Mouse (Mus musculus) CH12.LX (cell line): ENCODE measurements around the gene Ttbk1.

Experiments used
- CTCF ChIP-seq, 2 experiments: IDR thresholded peaks in 1 of 2; conservative IDR thresholded peaks in 1 of 2; 2 replicates each; pipeline ENCODE4 v1.5.1; 2011 to 2012; ENCODE audit warnings: low read depth in 2 of 2, low read length in 2 of 2, improper control_type of control experiment in 1 of 2, inconsistent platforms in 1 of 2, mild to moderate bottlenecking in 1 of 2, moderate library complexity in 1 of 2
- ELF1 ChIP-seq: IDR thresholded peaks from 2 replicates; pipeline ENCODE4 v1.6.1; 2014; ENCODE audit warnings: low read depth, mild to moderate bottlenecking, inconsistent platforms, low read length, improper control_type of control experiment
- EP300 ChIP-seq: IDR thresholded peaks from 2 replicates; pipeline ENCODE4 v1.6.1; 2011; ENCODE audit warnings: low read length, improper control_type of control experiment
- MAX ChIP-seq: IDR thresholded peaks from 2 replicates; pipeline ENCODE4 v1.6.1; 2011; ENCODE audit warnings: low read length, improper control_type of control experiment
- MXI1 ChIP-seq: IDR thresholded peaks from 2 replicates; pipeline ENCODE4 v1.6.1; 2011; ENCODE audit warnings: mild to moderate bottlenecking, low read depth, low read length, improper control_type of control experiment
- POLR2A ChIP-seq: IDR thresholded peaks from 2 replicates; pipeline ENCODE4 v1.6.1; 2011; ENCODE audit warnings: low read depth, mild to moderate bottlenecking, improper control_type of control experiment, low read length
- TBP ChIP-seq: conservative IDR thresholded peaks from 2 replicates; pipeline ENCODE4 v1.6.1; 2011; ENCODE audit warnings: low read depth, low read length, improper control_type of control experiment
- TCF12 ChIP-seq: IDR thresholded peaks from 2 replicates; pipeline ENCODE4 v1.6.1; 2014; ENCODE audit warnings: low read depth, mild to moderate bottlenecking, inconsistent platforms, low read length, improper control_type of control experiment
- USF2 ChIP-seq: conservative IDR thresholded peaks from 2 replicates; pipeline ENCODE4 v1.6.1; 2011; ENCODE audit warnings: low read depth, low read length, improper control_type of control experiment
- ZMIZ1 ChIP-seq: IDR thresholded peaks from 2 replicates; pipeline ENCODE4 v1.6.1; 2012; ENCODE audit warnings: low read depth, mild to moderate bottlenecking, inconsistent platforms, low read length, improper control_type of control experiment

DNA sequence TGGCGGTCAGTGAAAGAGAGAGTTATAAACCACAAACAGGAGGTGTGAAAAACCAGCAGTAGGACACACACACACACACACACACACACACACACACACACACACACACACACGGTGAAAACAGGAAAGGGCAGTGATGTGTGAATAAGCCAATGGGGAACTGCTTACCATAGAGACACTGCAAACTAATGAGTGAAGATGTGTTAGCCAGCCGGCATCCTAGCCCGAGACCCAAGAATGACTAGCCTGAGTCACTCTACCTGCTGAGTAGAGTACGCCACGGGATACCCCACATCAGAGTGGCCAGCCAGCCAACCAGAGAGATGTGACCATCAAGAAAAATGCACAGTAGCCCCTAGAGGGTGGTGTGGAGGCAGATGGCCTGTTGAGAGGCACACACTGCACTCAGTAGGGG is 3.0 kb downstream of the Ttbk1 start:
- no peak for TF ChIP-seq POLR2A
- peak in 1 of 2 experiments; percentile 46; a peak in 2 of 4 replicates for TF ChIP-seq CTCF (conservative IDR thresholded peaks at IDR 0.05 in 1 of 2, IDR thresholded peaks at IDR 0.05 in 1 of 2; ENCODE audit: low read depth in 2 of 2, low read length in 2 of 2)
- TF ChIP-seq TBP = no peak
- no peak for TF ChIP-seq MXI1
- no peak for TF ChIP-seq TCF12
- TF ChIP-seq USF2 = no peak
- TF ChIP-seq ZMIZ1 = no peak
- TF ChIP-seq ELF1 = no peak
- TF ChIP-seq EP300 = no peak
- TF ChIP-seq MAX = no peak
